Mouse (Mus musculus) neural tube, embryonic 11.5 days (tissue): Measurements from ENCODE around the gene Clip1. TPM values are rescaled to one million over a fixed set of nuclear protein-coding genes. Genes with fewer than 3 reads are reported as not detected.

ENCODE experiments used
- ATAC-seq: fragments of 200-750 bp; cut with Nextera tagmentation; 2 replicates; pipeline ENCODE4 v1.8.0; 2017; ENCODE audit warnings: moderate number of reproducible peaks, mild to moderate bottlenecking, moderate TSS enrichment, moderate library complexity; ENCODE audit not compliant: insufficient read depth, low FRiP score, low TSS enrichment
- DNase-seq: peaks from one replicate; pipeline ENCODE4 v3.0.0-alpha.2; 2015; ENCODE audit warnings: low spot score
- H3K27ac ChIP-seq: fragments of 300-500 bp; sonication (generic); 2 replicates; pipeline ENCODE4 v1.5.1; 2014; ENCODE audit warnings: low read depth, mild to moderate bottlenecking, low read length
- H3K27me3 ChIP-seq: fragments of 300-500 bp; sonication (generic); 2 replicates; pipeline ENCODE4 v1.6.1; 2014; ENCODE audit warnings: mild to moderate bottlenecking, low read length, mixed read lengths; ENCODE audit not compliant: control insufficient read depth, insufficient read depth
- H3K36me3 ChIP-seq: fragments of 300-500 bp; sonication (generic); 2 replicates; pipeline ENCODE4 v1.6.1; 2014; ENCODE audit warnings: mild to moderate bottlenecking, low read length, moderate library complexity, mixed read lengths; ENCODE audit not compliant: control insufficient read depth, insufficient read depth
- H3K4me1 ChIP-seq: fragments of 300-500 bp; sonication (generic); 2 replicates; pipeline ENCODE4 v1.6.1; 2014; ENCODE audit warnings: low read length, mixed read lengths; ENCODE audit not compliant: control insufficient read depth, insufficient read depth
- H3K4me2 ChIP-seq: fragments of 300-500 bp; sonication (generic); 2 replicates; pipeline ENCODE4 v1.6.1; 2014; ENCODE audit warnings: low read depth, mild to moderate bottlenecking, moderate library complexity
- H3K4me3 ChIP-seq: fragments of 300-500 bp; sonication (generic); 2 replicates; pipeline ENCODE4 v1.5.1; 2014; ENCODE audit warnings: low read depth, low read length
- H3K9ac ChIP-seq: fragments of 300-500 bp; sonication (generic); 2 replicates; pipeline ENCODE4 v1.6.1; 2014; ENCODE audit warnings: mild to moderate bottlenecking, low read length
- H3K9me3 ChIP-seq: fragments of 300-500 bp; sonication (generic); 2 replicates; pipeline ENCODE4 v1.6.1; 2016; ENCODE audit warnings: low read length; ENCODE audit not compliant: control insufficient read depth
- WGBS: fragments of 180-500 bp; shearing (Covaris S2); extraction: QIAGEN DNeasy Blood & Tissue Kit; methylation state at CpG from one replicate; pipeline ENCODE4 v1.1.7; 2014; 5-methylcytosine and 5-hydroxymethylcytosine counted together
- polyA plus RNA-seq: library from polyadenylated mRNA; unstranded; fragments of >200 nt; fragmentation: Nextera tagmentation; extraction: Ambion mirVana; gene quantifications from 2 replicates; pipeline ENCODE4 v1.2.1, GENCODE M21; 2014

Gene Clip1
- polyA plus RNA-seq, 1 experiment from 2014 or later: 52.2 TPM

GRCm38 (mm10) chr5:123700625-123701024, 16.2 kb upstream of the Clip1 start:
- Histone ChIP-seq H3K27ac (no peak overlapping the region), H3K9ac (no peak overlapping the region), H3K27me3 (no peaks in the 10 kb centered on the region), H3K36me3 (peaks cover 28% of the 10 kb centered on the region), H3K4me3 (no peak overlapping the region), H3K9me3 (no peaks in the 10 kb centered on the region), H3K4me1 (no peaks in the 10 kb centered on the region), H3K4me2 (no peak overlapping the region)
- 76% methylated on average over 11 of the region's 11 CpGs for WGBS
- no peak for DNase-seq
- no peak for ATAC-seq

DNA sequence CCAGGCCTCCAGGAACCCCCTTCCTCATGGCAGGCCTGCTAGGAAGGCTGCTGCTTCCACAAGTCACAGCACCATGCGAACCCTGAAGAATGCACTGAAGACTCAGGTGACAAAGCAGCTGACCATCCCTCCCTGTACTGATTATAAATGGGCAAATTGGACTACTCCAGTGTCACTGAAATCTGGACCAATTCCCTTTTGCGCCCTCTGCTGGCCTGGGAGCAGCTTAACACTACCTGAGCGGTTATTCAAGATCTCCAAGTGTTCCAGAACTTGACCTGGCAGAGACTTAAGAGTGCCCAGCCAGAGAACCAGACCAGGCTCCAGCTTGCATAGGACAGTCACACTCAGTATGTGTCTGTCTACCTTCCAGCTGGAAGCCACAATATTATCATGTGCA, 14.8 kb upstream of the Clip1 start:
- DNase-seq (peak; percentile 75), ATAC-seq (no peak)
- Histone ChIP-seq H3K27ac (no peak overlapping the region), H3K27me3 (no peaks in the 10 kb centered on the region), H3K9ac (no peak overlapping the region), H3K4me1 (no peaks in the 10 kb centered on the region), H3K4me2 (no peak overlapping the region), H3K9me3 (no peaks in the 10 kb centered on the region), H3K36me3 (peaks cover 26% of the 10 kb centered on the region), H3K4me3 (no peak overlapping the region)
- 35% methylated on average over 3 of the region's 3 CpGs for WGBS

DNA sequence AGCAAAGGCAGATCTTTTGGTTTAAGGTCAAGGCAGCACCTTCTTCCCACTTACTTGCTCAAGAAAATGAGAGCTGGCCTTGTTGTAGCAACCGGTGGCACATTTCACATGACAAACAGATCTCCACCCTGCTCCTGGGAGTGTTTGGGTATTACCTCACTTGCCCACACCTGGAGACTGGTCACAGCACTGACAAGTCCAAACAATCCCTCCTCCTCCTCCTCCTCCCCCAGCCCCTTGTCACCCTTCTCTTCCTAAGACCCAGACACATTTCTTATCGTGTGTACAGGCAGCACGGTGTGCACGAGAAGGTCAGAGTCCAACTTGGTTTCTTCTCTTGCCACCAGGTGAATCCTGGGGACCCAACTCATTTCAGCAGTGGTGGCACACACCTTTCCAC, 12.5 kb upstream of the Clip1 start:
- Histone ChIP-seq H3K4me1 (no peaks in the 10 kb centered on the region), H3K27me3 (no peaks in the 10 kb centered on the region), H3K4me2 (no peak overlapping the region), H3K9me3 (no peaks in the 10 kb centered on the region), H3K9ac (no peak overlapping the region), H3K4me3 (no peak overlapping the region), H3K27ac (no peak overlapping the region), H3K36me3 (peaks cover 14% of the 10 kb centered on the region)
- no peak for ATAC-seq
- WGBS: 89% methylated on average over 4 of the region's 4 CpGs
- DNase-seq: no peak

DNA sequence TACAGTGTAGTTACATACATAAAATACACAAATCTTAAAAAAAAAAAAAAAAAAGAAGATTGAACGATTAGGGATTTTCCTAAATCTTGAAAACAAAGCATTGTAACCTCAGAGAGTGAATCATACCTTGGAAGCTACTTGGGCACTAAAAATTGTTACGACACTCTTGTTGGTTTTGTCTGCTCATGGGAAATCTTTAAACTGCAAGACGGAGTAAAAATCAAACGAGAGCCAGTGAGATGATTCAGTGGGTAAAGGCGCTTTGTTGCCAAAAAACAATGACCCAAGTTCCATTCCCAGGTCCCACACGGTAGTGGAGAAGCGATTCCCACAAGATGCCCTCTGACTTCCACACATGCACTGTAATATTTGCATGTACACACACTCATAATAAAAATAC, 11.8 kb upstream of the Clip1 start:
- Histone ChIP-seq H3K27ac (no peak overlapping the region), H3K36me3 (peaks cover 14% of the 10 kb centered on the region), H3K4me2 (no peak overlapping the region), H3K9ac (no peak overlapping the region), H3K4me1 (no peaks in the 10 kb centered on the region), H3K4me3 (no peak overlapping the region), H3K9me3 (no peaks in the 10 kb centered on the region), H3K27me3 (no peaks in the 10 kb centered on the region)
- ATAC-seq: no peak
- WGBS: 94% methylated on average over 7 of the region's 7 CpGs
- DNase-seq: no peak

DNA sequence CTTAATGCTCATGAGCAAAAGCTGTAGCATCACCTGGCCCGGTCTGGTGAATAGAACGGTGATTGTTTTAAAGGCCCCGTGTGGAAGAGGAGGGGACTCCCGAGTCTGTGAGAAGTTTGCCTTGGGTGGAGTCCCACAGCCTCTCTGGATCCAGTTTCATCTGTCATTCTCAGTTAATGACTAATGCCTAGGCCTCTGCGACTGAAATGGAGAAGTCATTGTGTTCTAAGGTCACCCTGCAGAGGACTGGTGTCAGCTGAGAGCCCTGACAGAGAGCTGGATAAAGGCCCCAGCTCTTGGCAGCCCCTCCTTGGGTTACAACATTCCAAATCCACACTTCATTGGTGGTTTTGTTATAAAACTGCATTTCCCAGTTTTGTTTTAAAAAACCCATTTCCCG, 10.1 kb upstream of the Clip1 start:
- no peak overlapping the region for H3K4me2 ChIP-seq
- H3K4me1 ChIP-seq: no peaks in the 10 kb centered on the region
- no peak overlapping the region for H3K4me3 ChIP-seq
- H3K27me3 ChIP-seq: no peaks in the 10 kb centered on the region
- no peak for ATAC-seq
- H3K9me3 ChIP-seq: no peaks in the 10 kb centered on the region
- no peak for DNase-seq
- WGBS: 74% methylated on average over 6 of the region's 6 CpGs
- H3K36me3 ChIP-seq: peaks cover 5% of the 10 kb centered on the region
- H3K27ac ChIP-seq: no peak overlapping the region
- no peak overlapping the region for H3K9ac ChIP-seq

DNA sequence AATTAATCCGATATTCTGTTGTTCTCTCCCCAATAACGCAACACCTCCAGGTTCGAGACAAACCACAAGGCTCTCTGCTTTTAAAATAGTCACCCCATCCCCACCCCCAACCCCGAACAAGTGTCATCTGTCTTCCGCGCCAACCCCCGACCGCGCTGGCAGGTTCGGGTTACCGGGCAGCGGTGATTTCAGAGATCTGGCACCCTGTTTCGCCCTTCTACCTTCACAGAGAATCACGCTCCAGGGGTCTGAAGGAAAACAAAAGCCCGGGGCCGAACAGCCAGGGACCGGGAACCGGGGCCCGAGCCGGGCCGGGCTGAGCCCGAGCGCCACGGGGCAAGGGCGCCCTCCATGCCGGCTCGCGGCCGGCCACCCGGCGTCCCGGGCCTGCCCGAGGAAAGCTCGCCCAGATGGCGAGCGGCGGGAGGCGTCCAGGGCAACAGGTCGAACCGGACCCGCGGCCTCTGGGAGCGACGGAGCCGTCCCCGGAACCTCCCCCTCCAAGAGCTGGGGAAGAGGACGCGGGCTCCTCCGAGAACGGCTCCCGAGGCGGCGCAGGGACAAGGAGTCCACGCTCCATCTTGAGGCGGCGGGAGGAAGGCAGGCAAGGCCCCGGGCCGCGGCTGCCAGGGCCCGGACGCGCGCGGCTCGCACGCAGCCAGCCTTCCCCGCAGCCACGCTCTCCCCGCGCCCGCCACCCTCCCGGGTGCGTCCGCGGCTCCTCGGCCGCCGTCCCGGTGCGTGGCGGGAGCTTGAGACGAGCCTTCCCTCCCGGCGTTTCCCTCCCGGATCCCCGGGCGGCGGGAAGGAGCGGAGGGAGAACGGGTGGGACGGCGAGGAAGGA, 819 bp downstream of the Clip1 start:
- Histone ChIP-seq H3K36me3 (no peaks in the 10 kb centered on the region), H3K4me3 (peak overlapping the region; percentile 79), H3K27ac (peak overlapping the region; percentile 93), H3K9ac (peak overlapping the region; percentile 92), H3K27me3 (no peaks in the 10 kb centered on the region), H3K4me2 (peak overlapping the region; percentile 79), H3K4me1 (peaks cover 9% of the 10 kb centered on the region), H3K9me3 (no peaks in the 10 kb centered on the region)
- peak; percentile 71 for DNase-seq
- under 1% methylated on average over 57 of the region's 92 CpGs for WGBS
- peak; percentile 61 for ATAC-seq

DNA sequence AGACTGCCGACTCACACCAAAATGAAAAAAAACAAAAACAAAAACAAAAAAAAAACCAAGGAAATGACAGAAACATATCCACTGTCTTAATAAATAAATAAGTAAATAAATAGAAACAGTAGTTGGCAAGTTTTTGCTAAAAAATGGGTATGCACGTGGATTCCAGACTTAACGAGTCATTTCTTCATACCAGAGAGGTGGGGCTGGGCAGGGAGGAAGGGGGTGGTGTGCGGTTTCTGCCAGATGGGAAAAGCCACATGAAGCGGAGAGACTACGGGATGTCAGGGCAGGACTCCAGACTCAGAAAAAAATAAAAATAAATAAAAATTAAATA, 1.4 kb downstream of the Clip1 start:
- DNase-seq: no peak
- no peaks in the 10 kb centered on the region for H3K9me3 ChIP-seq
- no peak overlapping the region for H3K27ac ChIP-seq

DNA sequence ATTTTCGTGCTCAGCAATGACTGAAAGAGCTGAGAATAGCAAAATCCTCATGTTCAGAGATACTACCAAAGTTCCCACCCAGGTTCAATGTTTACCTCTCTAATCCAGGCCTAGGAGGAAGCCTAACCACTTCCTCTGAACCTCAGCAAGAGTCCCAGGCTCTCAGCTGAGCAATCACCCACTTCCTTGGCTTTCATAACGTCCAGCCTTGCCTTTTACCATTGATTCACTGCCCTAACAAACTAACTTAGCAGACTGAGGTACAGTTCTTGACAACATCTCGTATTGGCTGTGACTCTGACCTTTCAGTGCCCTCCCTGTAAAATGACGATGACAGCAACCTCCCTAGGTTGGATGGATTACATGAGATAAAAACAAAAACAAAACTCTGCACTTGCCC, 2.0 kb downstream of the Clip1 start:
- no peak overlapping the region for H3K9ac ChIP-seq
- no peak for DNase-seq
- peak overlapping the region; percentile 79; the same call in 1 of the 2 replicates for H3K4me3 ChIP-seq
- H3K27me3 ChIP-seq: no peaks in the 10 kb centered on the region
- 34% methylated on average over 4 of the region's 4 CpGs for WGBS
- peaks cover 9% of the 10 kb centered on the region for H3K4me1 ChIP-seq
- H3K9me3 ChIP-seq: no peaks in the 10 kb centered on the region
- H3K27ac ChIP-seq: no peak overlapping the region
- ATAC-seq: no peak
- peak overlapping the region; percentile 79 for H3K4me2 ChIP-seq
- no peaks in the 10 kb centered on the region for H3K36me3 ChIP-seq

More for the DNA sequence above, 1.4 kb downstream of the Clip1 start:
- Histone ChIP-seq H3K27me3 (no peaks in the 10 kb centered on the region), H3K4me1 (peaks cover 9% of the 10 kb centered on the region), H3K4me2 (peak overlapping the region; percentile 79), H3K4me3 (peak overlapping the region; percentile 79), H3K9ac (no peak overlapping the region), H3K36me3 (no peaks in the 10 kb centered on the region)
- WGBS: 5% methylated on average over 6 of the region's 6 CpGs
- ATAC-seq: no peak

DNA sequence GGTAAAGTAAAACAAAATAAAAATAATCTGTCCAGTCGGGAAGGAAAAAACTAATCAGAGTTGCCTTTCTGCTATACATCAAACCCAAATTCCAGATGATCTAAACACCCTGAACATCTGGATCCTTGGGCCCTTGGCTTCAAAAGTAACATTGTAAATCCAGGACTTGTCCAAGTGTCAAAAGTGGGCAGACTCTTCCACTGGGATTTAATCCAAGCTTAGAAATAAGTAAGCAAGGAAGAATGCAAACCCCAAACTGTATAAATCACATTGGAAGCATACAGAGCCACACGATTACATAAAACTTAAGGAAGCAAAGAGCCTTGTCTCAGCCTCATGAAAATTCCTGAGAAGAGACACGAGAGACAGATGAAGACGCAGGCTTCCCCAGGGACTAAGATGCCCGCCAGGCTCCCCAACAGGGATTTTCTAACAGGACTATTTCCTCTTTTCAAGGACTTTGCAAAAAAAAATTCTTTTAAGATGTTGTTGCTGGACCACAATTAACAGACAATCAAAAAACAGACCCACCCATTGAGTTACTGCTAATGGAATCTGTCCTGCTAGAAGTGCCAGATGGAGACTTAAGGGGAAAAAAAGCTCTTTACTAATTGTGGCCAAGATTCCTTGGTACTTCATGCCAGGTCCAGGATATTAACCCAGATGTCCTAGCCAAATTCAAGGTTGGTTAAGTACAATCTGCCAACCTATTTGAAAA, 4.7 kb downstream of the Clip1 start:
- no peak for ATAC-seq
- H3K9ac ChIP-seq: no peak overlapping the region
- H3K27ac ChIP-seq: no peak overlapping the region
- WGBS: 52% methylated on average over 5 of the region's 5 CpGs
- H3K4me1 ChIP-seq: peaks cover 9% of the 10 kb centered on the region
- H3K9me3 ChIP-seq: no peaks in the 10 kb centered on the region
- no peak overlapping the region for H3K4me2 ChIP-seq
- H3K27me3 ChIP-seq: no peaks in the 10 kb centered on the region
- no peaks in the 10 kb centered on the region for H3K36me3 ChIP-seq
- DNase-seq: no peak
- no peak overlapping the region for H3K4me3 ChIP-seq
